Mouse (Mus musculus) gastrocnemius, postnatal 10 days (tissue): ENCODE results near the gene Fam50a. TPM values are rescaled to one million over a fixed set of nuclear protein-coding genes. Genes with fewer than 3 reads are reported as not detected.

Experiments used
- DNase-seq: peaks from one replicate; pipeline ENCODE4 v3.0.0; 2021; ENCODE audit warnings: mixed read lengths
- long read RNA-seq, 2 experiments: library from polyadenylated mRNA; stranded (forward); transcript quantifications; one replicate each; pipeline ENCODE4 v2.0.0; 2021
- total RNA-seq, 2 experiments: library from RNA; stranded (reverse); gene quantifications; 2 replicates each; pipeline ENCODE4 v1.2.3; 2021

Gene Fam50a
- 10 to 100 TPM; 27.1 to 31.2 TPM for total RNA-seq
- long read RNA-seq, experiment 1, transcript Fam50a-201 (13 exons, 1,383 nt), result major isoform, 34 of 38 reads
- long read RNA-seq, experiment 1, partial matches to known transcripts, result 0 of 38 reads
- long read RNA-seq, experiment 1, other reads (novel, unspliced or antisense), result 4 of 38 reads
- long read RNA-seq, experiment 2, transcript Fam50a-201 (13 exons, 1,383 nt), result major isoform, 19 of 22 reads
- long read RNA-seq, experiment 2, partial matches to known transcripts, result 0 of 22 reads
- long read RNA-seq, experiment 2, other reads (novel, unspliced or antisense), result 3 of 22 reads

GRCm38 (mm10) chrX:74312540-74313464 lies at the start of gene Fam50a:
TSS of gene Fam50a (plus strand) at chrX:74313033.
- peak; percentile 82 for DNase-seq

DNA sequence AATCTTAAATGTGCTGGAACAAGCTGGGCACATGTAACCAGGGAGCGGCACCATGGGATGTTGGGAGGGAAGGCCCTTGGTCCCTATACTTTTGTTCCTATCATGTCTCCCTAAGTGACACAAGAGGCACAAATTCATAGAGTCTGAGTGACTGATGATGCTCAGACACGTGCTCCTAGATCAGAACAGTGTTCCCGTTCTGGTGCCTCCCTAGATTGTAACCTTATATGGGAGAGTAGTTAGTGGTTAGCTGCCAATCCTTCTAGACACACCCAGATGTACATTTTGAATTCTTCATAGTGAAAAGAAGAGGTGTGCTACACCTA lies 43.1 kb upstream of the Fam50a start:
- no peak for DNase-seq

- DNase-seq, result peak; percentile 77
Observed at GRCm38 (mm10) chrX:74270062-74270901, 42.6 kb upstream of the Fam50a start, which contains the start of gene Rpl10. TSS of gene Rpl10 (plus strand) at chrX:74270812.

GRCm38 (mm10) chrX:74270902-74271551 lies 41.8 kb upstream of the Fam50a start:
- peak; percentile 16 for DNase-seq

DNA sequence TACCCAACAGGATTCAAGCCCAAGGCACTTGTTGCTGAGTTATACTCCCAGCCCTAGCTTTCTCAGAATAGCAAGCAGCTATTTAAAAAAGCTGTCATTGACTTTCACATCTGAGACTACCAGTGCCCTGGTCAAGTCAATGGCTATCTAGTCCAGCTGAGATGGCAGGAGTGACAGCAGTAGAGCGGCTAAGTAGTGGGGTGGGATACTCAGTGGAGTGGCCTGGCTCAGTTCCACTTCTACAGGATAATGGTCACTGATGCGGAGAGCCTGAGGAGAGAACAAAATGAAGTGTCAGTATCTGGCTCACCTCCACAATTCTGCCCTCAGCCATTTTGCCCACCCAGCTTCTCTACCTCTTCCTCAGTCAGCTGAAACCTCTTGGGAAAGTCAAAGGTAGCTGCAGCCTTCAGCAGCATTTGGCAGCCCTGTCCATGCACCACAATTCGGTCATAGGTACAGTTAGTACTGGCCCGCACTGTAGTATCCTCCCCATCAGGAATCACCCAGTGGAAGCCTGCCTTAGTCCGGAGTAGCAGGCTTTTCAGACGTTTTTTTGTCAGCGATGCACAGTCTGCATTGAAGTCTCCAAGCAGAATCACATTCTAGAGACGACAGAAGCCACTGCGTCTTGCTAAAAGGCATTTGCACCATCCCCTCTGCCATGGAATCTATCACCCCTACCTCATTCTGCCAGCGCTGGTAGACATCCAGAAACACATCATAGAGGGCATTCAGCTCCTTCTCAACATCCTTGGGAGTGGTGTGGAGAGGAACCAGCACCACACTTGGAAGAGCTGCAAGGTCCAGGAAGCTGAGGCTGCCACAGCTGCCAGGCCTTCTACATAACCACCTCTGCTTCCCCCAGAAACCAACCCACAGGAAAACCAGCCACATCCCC lies 39.2 kb upstream of the Fam50a start:
- DNase-seq, result no peak

DNA sequence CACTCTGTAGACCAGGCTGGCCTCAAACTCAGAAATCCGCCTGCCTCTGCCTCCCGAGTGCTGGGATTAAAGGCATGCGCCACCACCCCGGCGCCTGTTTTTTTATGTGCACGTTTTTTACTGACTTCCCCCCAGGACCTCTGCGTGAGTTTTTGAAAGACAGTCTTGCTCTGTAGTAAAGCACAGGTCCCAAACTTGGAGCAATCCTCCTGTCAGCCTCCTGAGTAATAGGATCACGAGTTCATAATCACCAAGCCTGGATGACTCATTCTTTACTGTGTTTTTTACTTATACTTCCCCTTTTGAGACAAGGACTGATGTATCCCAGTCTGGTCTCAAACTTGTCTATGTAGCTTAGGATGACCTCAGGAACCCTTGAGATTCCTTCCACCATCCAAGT lies 34.9 kb upstream of the Fam50a start:
- no peak for DNase-seq

DNA sequence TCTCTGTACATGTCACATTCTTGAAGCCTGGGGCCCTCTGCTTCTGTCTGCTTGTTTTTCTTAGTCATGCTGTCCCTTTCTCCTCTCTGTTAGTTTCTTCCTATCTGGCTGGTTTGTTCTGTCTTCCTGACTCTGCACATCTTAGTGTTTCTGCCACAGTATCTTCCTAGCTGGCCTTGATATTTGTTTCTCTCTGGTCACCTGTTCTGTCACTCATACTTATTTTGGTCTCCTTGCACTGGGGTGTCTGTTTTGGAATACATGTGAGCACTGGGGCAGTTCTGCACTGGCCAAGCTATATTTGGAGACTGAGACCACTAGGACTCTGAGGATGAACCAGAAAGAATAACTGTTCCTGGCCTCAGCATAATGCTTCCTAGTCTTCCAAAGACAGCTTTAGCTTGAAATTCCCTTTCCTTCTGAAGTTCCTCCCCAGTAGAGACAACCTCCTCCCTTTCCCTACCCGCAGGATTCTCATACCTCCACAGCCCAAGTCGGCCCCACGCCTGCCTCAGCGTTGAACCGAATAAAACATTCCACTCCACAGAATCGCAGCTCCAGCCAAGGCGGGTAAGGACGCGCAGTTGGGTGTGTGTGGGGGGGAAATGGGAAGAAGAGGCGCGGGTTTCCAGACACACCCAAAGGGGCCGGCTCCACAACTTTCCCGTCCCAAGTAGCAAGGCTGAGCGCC lies 31.6 kb upstream of the Fam50a start:
- no peak for DNase-seq

- peak; percentile 61 for DNase-seq
Observed at GRCm38 (mm10) chrX:74281732-74282394, 31.0 kb upstream of the Fam50a start, which contains the start of the genes Taz and Dnase1l1. TSS of gene Taz (plus strand) at chrX:74281912. TSS of gene Dnase1l1 (minus strand) at chrX:74282337.

- DNase-seq, result peak; percentile 76
Observed at GRCm38 (mm10) chrX:74282395-74283091, 30.3 kb upstream of the Fam50a start.

DNA sequence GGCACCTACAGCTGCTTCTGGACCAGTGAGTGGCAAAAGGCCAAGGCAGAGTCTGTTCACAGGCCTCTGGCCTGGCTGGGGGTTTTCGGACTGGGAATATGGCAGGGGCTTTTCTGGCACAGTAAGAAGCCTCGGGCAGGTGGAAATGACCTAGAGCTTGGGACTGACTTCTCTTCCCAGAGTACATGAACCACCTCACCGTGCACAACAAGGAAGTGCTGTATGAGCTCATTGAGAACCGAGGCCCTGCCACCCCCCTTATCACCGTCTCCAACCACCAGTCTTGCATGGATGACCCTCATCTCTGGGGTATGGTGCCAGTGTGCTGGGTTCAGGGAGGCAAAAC lies 29.8 kb upstream of the Fam50a start:
- no peak for DNase-seq

- no peak for DNase-seq
Observed at GRCm38 (mm10) chrX:74293431-74293830, 19.4 kb upstream of the Fam50a start.

GRCm38 (mm10) chrX:74296538-74297448 lies 16.0 kb upstream of the Fam50a start, which contains the start of gene Atp6ap1:
TSS of gene Atp6ap1 (plus strand) at chrX:74297097.
- DNase-seq, result peak; percentile 87

GRCm38 (mm10) chrX:74298348-74298747 lies 14.5 kb upstream of the Fam50a start:
- DNase-seq, result no peak

- no peak for DNase-seq
Observed at GRCm38 (mm10) chrX:74299721-74300120, 13.1 kb upstream of the Fam50a start.

- peak; percentile 64 for DNase-seq
Observed at GRCm38 (mm10) chrX:74304867-74305700, 7.7 kb upstream of the Fam50a start, which contains the start of gene Gdi1. TSS of gene Gdi1 (plus strand) at chrX:74304998.

DNA sequence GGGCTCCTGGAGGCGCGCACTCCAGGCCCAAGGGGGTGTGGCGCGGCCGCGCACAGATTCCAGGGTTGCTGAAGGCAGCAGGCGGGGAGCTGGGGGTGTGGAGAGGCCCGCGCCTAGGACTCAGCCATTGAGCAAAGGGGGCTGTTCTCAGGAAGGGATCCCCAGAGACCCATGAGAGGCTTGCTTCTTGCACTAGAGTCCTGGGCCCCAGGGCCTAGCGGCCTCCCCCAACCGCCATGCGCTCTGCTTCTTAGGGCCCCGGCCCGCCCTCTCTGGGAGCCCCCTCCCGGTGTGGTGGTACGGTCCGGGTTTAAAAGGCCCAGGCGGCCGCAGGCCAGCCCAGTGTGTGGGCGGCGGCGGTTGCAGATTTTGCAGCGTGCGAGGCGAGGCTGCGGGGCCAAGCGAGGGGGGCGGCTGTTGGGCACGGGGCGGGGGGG lies 15.9 kb downstream of the Fam50a start, which contains the start of gene Plxna3:
Plxna3 (plus strand) TSS at position 342 of the 437 bp plus-strand sequence.
- peak; percentile 67 for DNase-seq
